Mouse (Mus musculus) testis, adult 2 months (tissue): Measurements from ENCODE around the gene Wbp1.

Experiments used
- CTCF ChIP-seq: fragments of 200-500 bp; IDR thresholded peaks from 2 replicates; pipeline ENCODE4 v1.5.1; 2012; ENCODE audit warnings: low read depth, mild to moderate bottlenecking, inconsistent platforms, low read length, moderate library complexity; ENCODE audit not compliant: control insufficient read depth, insufficient read depth, insufficient replicate concordance
- POLR2A ChIP-seq: fragments of 200-500 bp; IDR thresholded peaks from 2 replicates; pipeline ENCODE4 v1.6.1; 2012; ENCODE audit warnings: low read depth, mild to moderate bottlenecking, inconsistent platforms, low read length, moderate library complexity; ENCODE audit not compliant: control insufficient read depth

- TF ChIP-seq CTCF (no peak), POLR2A (no peak)
Observed at GRCm38 (mm10) chr6:83070311-83071219, 50.8 kb downstream of the Wbp1 start.
